Mouse (Mus musculus) yolk sac, embryonic 10.5 days (tissue): ENCODE measurements around the gene Zzef1.

Experiments used
- DNase-seq: peaks from one replicate; pipeline ENCODE4 v3.0.0-alpha.2; 2017; ENCODE audit warnings: low spot score

Zzef1 gene

DNA sequence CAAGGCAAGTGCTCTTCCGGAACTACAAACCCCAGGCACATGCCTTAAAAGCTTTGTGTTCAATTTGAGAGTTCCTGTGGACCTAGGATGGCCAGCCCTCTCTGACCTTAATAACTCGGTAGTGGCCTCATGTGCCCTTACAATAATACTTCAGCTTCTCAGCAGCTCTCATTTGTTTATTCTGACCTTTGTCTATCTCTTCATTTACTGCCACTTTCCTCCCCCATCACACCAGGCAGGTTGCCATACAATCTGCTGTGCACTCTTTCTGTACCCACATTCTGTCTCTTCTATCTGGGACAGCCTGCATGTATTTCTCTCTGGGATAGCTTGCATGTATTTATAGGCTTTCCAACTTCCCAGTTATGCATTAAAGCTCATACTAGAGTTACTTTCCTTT is 10.5 kb downstream of the Zzef1 start:
- DNase-seq: no peak

DNA sequence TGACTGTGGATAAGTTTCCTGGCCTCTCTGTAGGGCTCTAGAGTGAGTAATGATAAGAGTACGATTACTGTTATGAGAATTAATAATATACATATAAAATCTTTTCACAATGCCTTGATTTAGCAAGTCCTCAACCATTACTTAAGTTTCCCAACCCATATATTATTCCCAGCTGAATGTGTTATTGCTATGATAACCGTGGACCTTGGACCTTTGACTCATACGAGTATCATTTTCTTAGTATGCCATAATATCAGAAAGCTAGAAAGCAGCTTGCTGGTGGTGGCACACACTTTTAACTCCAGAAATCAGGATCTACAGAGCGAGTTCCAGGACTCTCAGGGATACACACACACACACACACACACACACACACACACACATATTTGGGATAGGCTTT is 12.0 kb downstream of the Zzef1 start:
- DNase-seq: no peak

DNA sequence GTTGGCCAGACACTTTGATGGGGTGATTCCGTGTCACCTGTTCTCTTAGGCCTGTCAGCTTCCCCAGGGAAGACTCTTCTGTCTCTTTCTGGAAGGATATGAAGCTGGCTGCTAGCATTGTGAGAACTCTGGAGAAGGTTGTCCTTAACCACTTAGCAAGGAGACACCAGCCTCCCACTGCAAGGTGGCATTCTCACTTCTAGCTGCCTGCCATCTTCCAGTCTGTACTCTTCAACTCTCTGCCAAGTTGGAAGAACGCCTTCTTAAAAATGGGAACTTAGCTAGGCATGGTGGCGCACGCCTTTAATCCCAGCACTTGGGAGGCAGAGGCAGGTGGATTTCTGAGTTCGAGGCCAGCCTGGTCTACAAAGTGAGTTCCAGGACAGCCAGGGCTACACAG is 17.7 kb downstream of the Zzef1 start:
- no peak for DNase-seq

DNA sequence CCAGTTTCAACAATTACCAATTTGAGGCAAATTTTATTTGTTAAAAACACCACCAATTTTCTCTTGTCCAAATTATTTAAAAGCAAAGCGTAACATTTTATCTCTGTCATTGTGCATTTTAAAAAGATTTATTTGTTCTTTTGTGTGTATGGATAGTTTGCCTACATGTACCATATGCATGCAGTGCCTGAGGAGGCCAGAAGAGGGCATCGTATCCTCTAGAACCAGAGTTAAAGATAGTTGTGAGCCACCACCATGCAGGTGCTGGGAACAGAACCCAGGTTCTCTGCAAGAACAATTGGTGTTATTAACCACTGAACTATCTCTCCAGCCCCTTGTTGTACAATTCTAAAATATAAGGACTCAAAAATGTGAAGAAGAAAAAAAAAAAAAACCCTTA is 18.2 kb downstream of the Zzef1 start:
- no peak for DNase-seq

DNA sequence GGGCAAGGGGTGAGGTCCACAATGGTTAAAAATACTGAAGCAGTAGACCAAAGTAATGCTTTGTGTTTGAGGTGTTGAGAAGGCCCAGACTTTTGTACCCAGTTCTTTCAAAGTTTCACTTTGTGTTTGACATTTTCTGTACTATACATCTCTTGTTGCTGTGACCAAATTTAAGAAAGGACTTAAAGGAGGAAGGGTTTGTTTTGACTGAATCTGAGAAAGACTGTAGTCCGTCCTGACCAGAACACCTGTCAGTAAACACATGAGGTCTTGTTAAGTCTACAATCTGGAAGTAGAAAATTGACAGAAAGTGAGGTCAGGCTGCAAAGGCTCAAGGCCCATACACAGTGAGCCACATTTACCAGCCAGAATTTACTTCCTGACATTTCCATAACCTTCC is 20.8 kb downstream of the Zzef1 start:
- no peak for DNase-seq

DNA sequence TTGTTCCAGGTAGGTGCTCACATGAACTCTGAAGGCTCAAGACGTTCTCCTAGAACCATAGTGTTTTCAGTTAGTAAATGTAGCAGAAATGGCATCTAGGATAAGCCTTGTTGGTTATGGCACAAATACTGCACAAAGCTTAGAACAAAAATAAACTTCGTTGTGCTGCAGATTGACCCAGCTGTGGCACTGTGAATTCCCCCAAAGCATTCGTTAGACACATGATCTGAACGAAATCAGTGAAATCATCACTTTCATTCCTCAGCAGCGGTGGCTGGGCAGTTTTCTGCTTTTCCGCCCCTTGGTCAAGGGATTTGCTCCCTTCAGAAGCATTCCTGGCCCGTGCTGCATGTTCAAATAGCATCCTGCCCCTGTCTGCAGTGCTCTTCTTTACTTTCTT is 22.0 kb downstream of the Zzef1 start:
- no peak for DNase-seq

GRCm38 (mm10) chr11:72821041-72821440 is 25.0 kb downstream of the Zzef1 start:
- DNase-seq: no peak

DNA sequence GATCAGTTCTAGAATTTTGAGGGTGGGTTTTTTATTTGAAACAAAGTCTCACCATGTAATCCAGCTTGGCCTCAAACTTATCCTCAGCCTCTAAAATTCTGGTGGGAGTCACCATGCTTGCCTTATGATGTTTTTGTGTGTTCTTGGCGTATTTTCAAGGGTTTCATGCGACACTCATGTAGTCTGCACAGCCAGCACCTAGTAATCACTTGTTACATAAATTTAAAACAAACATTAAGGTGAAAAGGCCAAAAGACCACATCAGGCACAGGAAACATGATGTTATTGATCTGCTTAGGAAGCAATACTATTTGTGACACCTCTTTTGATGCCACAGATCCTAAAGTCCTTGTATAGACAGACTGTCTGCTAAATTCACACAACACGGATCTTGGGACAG is 33.8 kb downstream of the Zzef1 start:
- DNase-seq: no peak

DNA sequence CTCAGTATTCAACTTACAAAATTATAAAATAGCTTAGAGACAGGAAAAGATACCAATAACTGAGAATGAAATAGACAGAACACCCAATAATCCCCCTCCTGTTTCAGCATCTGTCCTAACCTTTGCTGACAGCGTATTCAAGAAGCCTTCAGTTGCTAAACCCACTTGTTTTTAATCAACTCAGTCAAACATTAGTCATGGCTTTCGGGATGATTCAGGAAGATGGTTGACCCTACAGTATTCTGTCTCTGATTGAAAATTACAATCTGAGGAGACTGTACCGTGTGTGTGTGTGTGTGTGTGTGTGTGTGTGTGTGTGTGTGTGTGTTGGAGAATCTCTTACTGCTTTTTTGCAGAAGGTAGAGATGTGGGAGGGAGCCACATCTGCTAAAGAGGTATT is 46.7 kb downstream of the Zzef1 start:
- no peak for DNase-seq

DNA sequence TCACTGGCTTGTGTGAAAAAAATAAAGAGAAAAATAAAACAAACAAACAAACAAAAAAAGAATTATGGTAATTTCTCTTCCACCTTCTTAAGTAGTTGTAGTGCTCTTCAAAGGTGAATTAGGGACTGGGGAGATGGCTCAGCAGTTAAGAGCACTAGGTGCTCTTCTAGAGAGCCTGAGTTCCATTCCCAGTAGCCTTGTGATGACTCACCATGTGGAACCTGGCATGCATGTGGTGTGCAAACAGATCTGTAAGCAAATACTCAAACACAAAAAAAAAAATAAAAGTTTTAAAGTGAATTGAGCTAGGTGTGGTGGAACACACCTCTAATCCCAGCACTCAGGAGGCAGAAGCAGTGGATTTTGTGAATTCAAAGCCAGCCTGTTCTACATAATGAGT is 47.5 kb downstream of the Zzef1 start:
- no peak for DNase-seq

DNA sequence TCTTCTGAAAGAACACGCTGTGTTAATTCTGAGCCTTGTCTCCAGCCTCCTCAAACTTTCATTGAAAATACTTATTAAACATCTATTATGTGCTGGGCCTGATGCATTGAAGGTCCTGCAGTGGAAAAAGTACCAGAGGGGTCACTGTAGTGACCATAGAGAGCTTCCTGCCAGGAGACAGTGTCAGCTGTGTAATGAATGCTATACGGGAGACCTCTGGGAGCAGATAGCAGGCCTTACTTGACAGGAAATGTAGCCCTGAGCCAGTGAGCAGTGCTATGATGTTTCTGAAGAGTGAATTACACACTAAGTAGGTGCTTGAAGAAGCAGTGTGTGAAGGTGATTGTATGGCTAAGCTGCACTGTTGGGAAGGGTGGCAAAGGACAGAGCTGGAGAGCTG is 49.5 kb downstream of the Zzef1 start:
- DNase-seq: no peak

GRCm38 (mm10) chr11:72846685-72847084 is 50.7 kb downstream of the Zzef1 start:
- no peak for DNase-seq

DNA sequence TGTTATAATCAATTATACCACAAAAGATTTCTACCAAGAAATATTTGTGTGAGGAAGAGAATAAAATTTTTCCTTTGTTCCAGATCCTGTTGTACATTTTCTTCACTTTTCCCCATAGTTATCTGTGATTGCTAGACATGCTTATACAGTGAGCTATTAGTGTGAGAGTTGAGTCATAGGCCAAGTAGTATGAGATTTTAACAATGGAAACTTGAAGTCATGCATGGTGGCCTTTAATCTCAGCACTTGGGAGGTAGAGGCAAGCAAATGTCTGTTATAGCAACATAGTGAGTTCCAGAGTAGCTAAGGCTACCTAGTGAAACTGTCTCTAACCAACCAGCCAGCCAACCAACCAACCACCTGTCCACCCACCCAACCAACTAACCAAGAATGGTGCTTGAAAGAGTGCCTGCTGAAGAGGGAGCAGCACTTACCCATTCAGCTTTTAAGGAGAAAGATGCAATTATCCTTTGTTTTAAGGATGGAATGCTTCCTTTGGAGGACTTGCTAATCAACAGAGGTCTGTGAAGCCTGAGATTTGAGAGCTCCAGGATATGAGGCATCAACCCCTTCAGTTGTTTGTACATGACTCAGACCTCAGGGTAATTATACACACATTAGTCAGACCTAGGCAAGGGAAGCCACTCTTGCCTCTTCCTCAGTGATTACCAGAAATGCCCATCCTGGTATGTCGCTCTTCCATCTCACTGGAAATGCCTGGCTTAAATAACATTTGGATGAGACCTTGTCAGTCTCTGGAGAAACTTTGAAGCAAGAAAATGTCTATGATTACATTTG is 52.0 kb downstream of the Zzef1 start:
- no peak for DNase-seq

DNA sequence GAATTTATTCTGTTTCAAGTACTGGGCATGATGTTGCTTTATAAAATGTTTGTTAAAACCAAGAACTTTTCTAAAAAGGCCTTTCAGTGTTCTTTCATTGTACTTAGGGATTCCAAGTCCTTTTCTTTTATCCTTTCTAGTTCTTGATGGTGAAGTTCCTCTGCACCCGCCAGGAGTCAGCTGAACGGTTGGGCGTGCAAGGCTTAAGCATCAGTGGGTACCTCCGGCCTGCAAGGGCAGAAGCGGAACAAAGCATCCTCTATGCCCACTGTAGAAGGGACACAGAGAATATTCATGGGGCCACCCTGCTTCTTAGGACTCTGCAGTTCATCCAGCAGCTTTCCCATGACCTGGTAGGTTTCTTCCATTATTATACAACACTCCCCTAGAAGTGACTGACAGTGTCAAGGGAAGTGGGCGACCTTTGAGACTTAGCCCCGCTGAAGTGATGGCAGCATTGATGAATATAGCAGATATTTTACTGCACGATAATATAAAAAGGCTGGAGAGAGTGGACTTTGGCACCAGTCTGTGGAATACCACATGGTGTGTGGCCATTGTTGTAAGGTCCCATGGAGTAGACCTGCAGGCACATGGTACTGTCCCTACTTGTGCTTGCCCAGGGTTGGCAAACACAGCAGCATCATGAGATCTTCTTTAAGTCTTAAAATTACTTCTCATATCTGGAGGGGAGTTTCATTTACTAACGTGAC is 54.5 kb downstream of the Zzef1 start:
- DNase-seq: no peak

DNA sequence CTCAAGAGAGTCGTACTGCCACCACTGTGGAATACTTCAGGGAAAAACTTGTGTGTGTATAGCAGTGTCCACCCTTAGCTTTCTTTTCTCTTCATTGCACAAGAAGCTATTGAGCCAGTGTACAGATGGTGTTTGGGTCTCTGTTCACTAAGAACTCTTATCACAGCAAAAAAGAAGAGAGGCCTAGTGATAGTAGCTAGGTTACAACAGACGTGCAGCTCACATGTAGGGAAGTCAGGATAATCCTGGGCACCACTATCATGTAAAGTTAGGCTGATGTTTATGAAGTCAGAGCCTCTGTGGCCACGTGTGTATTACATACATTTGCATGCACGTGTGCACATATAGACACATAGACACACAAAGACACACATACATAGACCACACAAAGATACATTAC is 55.2 kb downstream of the Zzef1 start:
- DNase-seq: no peak

- DNase-seq: no peak
These were observed 56.1 kb downstream of the Zzef1 start for GRCm38 (mm10) chr11:72852122-72852521.

GRCm38 (mm10) chr11:72853086-72853485 is 57.1 kb downstream of the Zzef1 start:
- DNase-seq: no peak

DNA sequence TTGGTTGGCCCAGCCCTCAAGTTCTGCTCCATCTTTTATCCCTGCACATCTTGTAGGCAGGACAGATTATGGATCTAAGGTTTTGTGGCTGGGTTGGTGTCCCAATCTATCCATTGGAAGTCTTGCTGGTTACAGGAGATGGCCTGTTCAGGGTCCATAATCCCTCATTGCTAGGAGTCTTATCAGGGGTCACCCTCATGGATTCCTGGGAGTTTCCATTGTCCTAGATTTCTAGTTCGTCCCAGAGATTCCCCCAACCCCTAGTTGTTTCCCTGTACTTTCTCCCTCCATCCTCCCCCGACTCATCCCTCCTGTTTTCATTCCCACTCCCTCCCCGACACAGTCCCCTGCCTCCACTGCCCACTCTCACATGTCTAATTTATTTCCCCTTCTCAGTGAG is 58.2 kb downstream of the Zzef1 start:
- no peak for DNase-seq

GRCm38 (mm10) chr11:72856764-72857163 is 60.7 kb downstream of the Zzef1 start:
- DNase-seq: no peak

DNA sequence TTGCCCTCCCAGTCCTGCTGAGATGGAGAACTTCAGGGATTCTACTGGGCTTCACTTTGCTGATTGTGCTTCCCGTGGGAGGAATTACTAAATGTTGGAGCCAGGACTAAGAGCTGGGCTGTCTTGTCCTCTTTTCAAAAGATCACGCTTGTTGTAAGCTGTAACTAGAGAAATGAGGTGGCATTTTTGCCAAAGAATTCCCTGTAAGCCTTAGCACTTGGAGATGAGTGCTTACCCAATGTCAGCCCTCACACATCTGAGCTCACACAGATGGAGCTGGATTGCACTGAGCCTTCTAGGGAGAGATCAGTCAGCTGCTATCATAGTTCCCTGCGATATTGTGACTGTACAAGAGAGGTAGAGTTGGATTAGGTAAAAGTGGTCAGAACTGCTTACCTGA is 65.2 kb downstream of the Zzef1 start:
- no peak for DNase-seq

GRCm38 (mm10) chr11:72866446-72866845 is 70.4 kb downstream of the Zzef1 start:
- no peak for DNase-seq

GRCm38 (mm10) chr11:72872061-72872460 is 76.0 kb downstream of the Zzef1 start:
- no peak for DNase-seq

DNA sequence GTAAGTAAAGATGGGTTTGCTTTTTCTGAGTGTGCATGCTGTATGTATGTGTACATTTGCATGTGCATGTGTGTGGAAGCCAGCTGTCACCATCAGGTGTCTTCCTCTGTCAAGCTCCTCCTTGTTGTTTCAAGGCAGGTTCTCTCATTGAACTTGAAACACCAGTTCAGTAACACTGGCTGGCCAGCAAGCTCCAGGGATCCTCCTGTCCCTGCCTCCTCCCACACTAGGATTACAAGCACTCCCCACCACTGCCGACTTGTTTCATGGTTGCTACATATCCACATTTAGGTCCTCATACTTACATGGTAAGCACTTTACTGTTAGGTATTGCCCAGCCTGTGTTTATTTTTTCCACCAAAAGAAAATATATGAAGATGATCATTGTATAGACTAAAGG is 96.6 kb downstream of the Zzef1 start:
- DNase-seq: no peak

GRCm38 (mm10) chr11:72908391-72908790 is 112.4 kb downstream of the Zzef1 start:
- DNase-seq: no peak
